ENCODE assay signal across 9 mouse cellular contexts in the genomic region with DNA sequence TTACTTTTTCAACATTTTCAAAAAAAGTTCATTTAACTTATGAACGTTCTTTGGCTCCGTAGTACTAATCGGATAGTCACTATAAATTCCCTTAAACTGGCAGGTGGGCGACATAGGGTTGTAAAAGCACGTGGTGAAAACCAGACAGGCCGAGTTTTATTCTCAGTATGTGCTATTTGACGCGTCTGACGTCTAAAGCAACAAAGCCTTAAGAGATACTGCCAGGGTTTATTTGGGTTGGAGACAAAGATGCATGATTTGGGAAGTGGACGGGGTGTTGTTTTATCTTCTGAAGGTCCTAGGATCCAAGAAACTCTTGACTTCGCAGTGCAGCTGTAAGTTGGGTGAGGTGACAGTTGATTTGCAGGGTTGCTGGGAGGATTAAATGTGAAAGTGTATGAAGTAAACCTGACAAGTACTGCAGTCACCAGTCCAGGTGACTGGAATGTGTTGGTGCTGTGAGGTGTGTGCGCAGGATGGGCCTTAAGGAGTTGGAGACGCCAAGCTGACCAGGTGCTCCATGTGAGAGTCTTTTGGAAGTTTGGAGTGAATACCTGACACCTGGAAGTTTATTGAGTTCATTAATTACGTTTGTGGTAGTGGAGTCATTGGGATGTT. TPM values are rescaled to one million over a fixed set of nuclear protein-coding genes. Genes with fewer than 3 reads are reported as not detected.
A peak's percentile ranks its signal among the peaks of the same experiment; 100 is the strongest.
DNase-seq lines count a peak whose midpoint lies in the region; ATAC-seq and TF ChIP-seq lines count a peak whose summit lies in the region.
"Had no signal": no experiment of that assay in that cellular context is flagged by ENCODE, and none has a peak within 500 bp of the region (broad histone marks: within the 10 kb centered on the region; RNA-seq: fewer than 3 reads in every experiment).

No protein-coding gene starts in this region.

- peak overlapping the region; percentile 91 for H3K9ac ChIP-seq in hindbrain, postnatal 0 days (replicated peaks; ENCODE audit: low read length)
- peak overlapping the region; percentile 88 for H3K9ac ChIP-seq in neural tube, embryonic 12.5 days

- H3K9me3 ChIP-seq in hindbrain, postnatal 0 days (ENCODE audit: low read length) = no peaks in the 10 kb centered on the region
- no peaks in the 10 kb centered on the region for H3K9me3 ChIP-seq in neural tube, embryonic 12.5 days

- intact Hi-C loops in left cerebral cortex, postnatal 4 days (cut with DNase I) = loop anchor here (5.0 kb wide), 1 partner anchor 286 kb away; no protein-coding TSS in a partner anchor

- ATAC-seq in hindbrain, postnatal 0 days = no peak
- no peak for ATAC-seq in neural tube, embryonic 12.5 days (ENCODE audit: low FRiP score, low read depth)
- no peak for ATAC-seq in granulocyte monocyte progenitor cell, adult 5-6 weeks (replicated peaks; ENCODE audit: poor library complexity, severe bottlenecking)

- DNase-seq in lung, adult 2 months = no peak
- DNase-seq in lung, postnatal 36 days = no peak
- no peak for DNase-seq in hindbrain, postnatal 0 days (ENCODE audit: low spot score)
- no peak for DNase-seq in left cerebral cortex, postnatal 4 days
- DNase-seq in urinary bladder, postnatal 10 days (ENCODE audit: low spot score) = no peak
- DNase-seq: cerebellum, adult 9-11 months had no signal

- TF ChIP-seq CTCF in lung, adult 2 months (IDR thresholded peaks at IDR 0.05; ENCODE audit: insufficient read depth, low read length) = no peak
- no peak for TF ChIP-seq CTCF in hindbrain, postnatal 0 days (IDR thresholded peaks at IDR 0.05; ENCODE audit: low read depth)

- TF ChIP-seq POLR2A in lung, adult 2 months (IDR thresholded peaks at IDR 0.05; ENCODE audit: borderline replicate concordance, extremely low read depth, low read depth, low read length) = no peak

- WGBS in lung, adult 2 months = 7% methylated on average over 14 of the region's 14 CpGs
- WGBS in hindbrain, postnatal 0 days = 13% methylated on average over 14 of the region's 14 CpGs
- WGBS in neural tube, embryonic 12.5 days = 12% methylated on average over 14 of the region's 14 CpGs

- H3K4me3 ChIP-seq in lung, adult 2 months (replicated peaks; ENCODE audit: extremely low read depth, low read depth, low read length) = peak overlapping the region; percentile 89
- peak overlapping the region; percentile 88 for H3K4me3 ChIP-seq in brown adipose tissue, adult 24 weeks (ENCODE audit: insufficient read depth, low read depth, low read length)
- peak overlapping the region; percentile 87 for H3K4me3 ChIP-seq in hindbrain, postnatal 0 days (ENCODE audit: low read length)
- peak overlapping the region; percentile 78 for H3K4me3 ChIP-seq in neural tube, embryonic 12.5 days

- H3K27me3 ChIP-seq in hindbrain, postnatal 0 days (ENCODE audit: insufficient read depth, low read length) = no peaks in the 10 kb centered on the region
- no peaks in the 10 kb centered on the region for H3K27me3 ChIP-seq in neural tube, embryonic 12.5 days (replicated peaks)

- H3K4me2 ChIP-seq in hindbrain, postnatal 0 days (ENCODE audit: low read depth, low read length) = peak overlapping the region; percentile 87
- H3K4me2 ChIP-seq in neural tube, embryonic 12.5 days (replicated peaks) = peak overlapping the region; percentile 94

- H3K27ac ChIP-seq in brown adipose tissue, adult 24 weeks (replicated peaks; ENCODE audit: low read depth, low read length) = no peak overlapping the region
- no peak overlapping the region for H3K27ac ChIP-seq in hindbrain, postnatal 0 days
- no peak overlapping the region for H3K27ac ChIP-seq in neural tube, embryonic 12.5 days

- H3K4me1 ChIP-seq in lung, adult 2 months (ENCODE audit: control insufficient read depth, insufficient read depth, low read length) = peaks cover 8% of the 10 kb centered on the region
- peaks cover 6% of the 10 kb centered on the region; the same call in 1 of the 2 replicates for H3K4me1 ChIP-seq in brown adipose tissue, adult 24 weeks (ENCODE audit: control insufficient read depth, insufficient read depth, insufficient read length, low read length)
- peaks cover 10% of the 10 kb centered on the region for H3K4me1 ChIP-seq in hindbrain, postnatal 0 days (ENCODE audit: insufficient read depth, low read length)
- H3K4me1 ChIP-seq in neural tube, embryonic 12.5 days = peaks cover 12% of the 10 kb centered on the region

- H3K36me3 ChIP-seq in hindbrain, postnatal 0 days (ENCODE audit: insufficient read depth, low read length) = peaks cover 23% of the 10 kb centered on the region
- H3K36me3 ChIP-seq in neural tube, embryonic 12.5 days = peaks cover 24% of the 10 kb centered on the region

RNA-seq across cellular contexts. Expression of gene Cct4, which starts 1.0 kb away (rescaled TPM):
- 123 and 181 TPM in 2 replicates for polyA plus RNA-seq in lung, adult 2 months (2012; rRNA removed)
- polyA plus RNA-seq in brown adipose tissue, adult 24 weeks (2012; ENCODE audit: insufficient read depth, insufficient read length, missing spikeins) = 98.0 and 116 TPM in 2 replicates
- 128 and 143 TPM in 2 replicates for total RNA-seq in hindbrain, postnatal 0 days (2014; rRNA removed)
- 219 and 220 TPM in 2 replicates for polyA plus RNA-seq in hindbrain, postnatal 0 days (2015; fragmentation: Nextera tagmentation; extraction: Ambion mirVana)
- polyA plus RNA-seq in neural tube, embryonic 12.5 days (2016; fragmentation: Nextera tagmentation; extraction: Ambion mirVana) = 346 and 347 TPM in 2 replicates
- 100 to 1,000 TPM; 194 to 197 TPM for total RNA-seq in left cerebral cortex, postnatal 4 days (2021)
- total RNA-seq in granulocyte monocyte progenitor cell, adult 5-6 weeks (2014; fragmentation: Nextera tagmentation) = 190 and 205 TPM in 2 replicates
- total RNA-seq in granulocyte monocyte progenitor cell, adult 5-6 weeks (2017) = 260 and 305 TPM in 2 replicates

RNA-seq across cellular contexts. Expression of gene Commd1, which starts 9.1 kb away (rescaled TPM):
- 4.7 and 10.0 TPM in 2 replicates for polyA plus RNA-seq in lung, adult 2 months (2012; rRNA removed)
- 196 and 213 TPM in 2 replicates for polyA plus RNA-seq in brown adipose tissue, adult 24 weeks (2012; ENCODE audit: insufficient read depth, insufficient read length, missing spikeins)
- total RNA-seq in hindbrain, postnatal 0 days (2014; rRNA removed) = 11.6 and 15.5 TPM in 2 replicates
- 242 and 247 TPM in 2 replicates for polyA plus RNA-seq in hindbrain, postnatal 0 days (2015; fragmentation: Nextera tagmentation; extraction: Ambion mirVana)
- polyA plus RNA-seq in neural tube, embryonic 12.5 days (2016; fragmentation: Nextera tagmentation; extraction: Ambion mirVana) = 302 and 325 TPM in 2 replicates
- total RNA-seq in left cerebral cortex, postnatal 4 days (2021) = 10 to 100 TPM; 60.6 to 68.7 TPM
- 95.6 and 97.6 TPM in 2 replicates for total RNA-seq in granulocyte monocyte progenitor cell, adult 5-6 weeks (2014; fragmentation: Nextera tagmentation)
- total RNA-seq in granulocyte monocyte progenitor cell, adult 5-6 weeks (2017) = 119 and 143 TPM in 2 replicates

RNA-seq across cellular contexts. Expression of gene Gm28048, which starts 9.4 kb away (rescaled TPM):
- polyA plus RNA-seq in lung, adult 2 months (2012; rRNA removed) = not detected in 2 replicates
- 5.4 and 5.8 TPM in 2 replicates for polyA plus RNA-seq in brown adipose tissue, adult 24 weeks (2012; ENCODE audit: insufficient read depth, insufficient read length, missing spikeins)
- not detected in 2 replicates for total RNA-seq in hindbrain, postnatal 0 days (2014; rRNA removed)
- 3.2 and 3.4 TPM in 2 replicates for polyA plus RNA-seq in hindbrain, postnatal 0 days (2015; fragmentation: Nextera tagmentation; extraction: Ambion mirVana)
- polyA plus RNA-seq in neural tube, embryonic 12.5 days (2016; fragmentation: Nextera tagmentation; extraction: Ambion mirVana) = 5.6 and 6.2 TPM in 2 replicates
- 1 to 10 TPM; 2.2 to 2.9 TPM for total RNA-seq in left cerebral cortex, postnatal 4 days (2021)
- total RNA-seq in granulocyte monocyte progenitor cell, adult 5-6 weeks (2014; fragmentation: Nextera tagmentation) = 70.6 and 93.5 TPM in 2 replicates
- 48.6 and 74.5 TPM in 2 replicates for total RNA-seq in granulocyte monocyte progenitor cell, adult 5-6 weeks (2017)

RNA-seq across cellular contexts. Expression of gene Fam161a, which starts 16.0 kb away (rescaled TPM):
- polyA plus RNA-seq in lung, adult 2 months (2012; rRNA removed) = 3.2 and 6.3 TPM in 2 replicates
- polyA plus RNA-seq in brown adipose tissue, adult 24 weeks (2012; ENCODE audit: insufficient read depth, insufficient read length, missing spikeins) = 5.5 and 5.9 TPM in 2 replicates
- 2.9 and 10.7 TPM in 2 replicates for total RNA-seq in hindbrain, postnatal 0 days (2014; rRNA removed)
- 4.9 and 6.8 TPM in 2 replicates for polyA plus RNA-seq in hindbrain, postnatal 0 days (2015; fragmentation: Nextera tagmentation; extraction: Ambion mirVana)
- polyA plus RNA-seq in neural tube, embryonic 12.5 days (2016; fragmentation: Nextera tagmentation; extraction: Ambion mirVana) = 3.3 and 4.8 TPM in 2 replicates
- total RNA-seq in left cerebral cortex, postnatal 4 days (2021) = 1 to 10 TPM; 3.9 to 4.3 TPM
- 2.4 and 3.6 TPM in 2 replicates for total RNA-seq in granulocyte monocyte progenitor cell, adult 5-6 weeks (2014; fragmentation: Nextera tagmentation)
- 1.3 and 1.7 TPM in 2 replicates for total RNA-seq in granulocyte monocyte progenitor cell, adult 5-6 weeks (2017)

RNA-seq across cellular contexts. Expression of gene Zrsr1, which starts 19.5 kb away (rescaled TPM):
- 10.2 and 11.5 TPM in 2 replicates for polyA plus RNA-seq in lung, adult 2 months (2012; rRNA removed)
- 29.4 and 32.5 TPM in 2 replicates for polyA plus RNA-seq in brown adipose tissue, adult 24 weeks (2012; ENCODE audit: insufficient read depth, insufficient read length, missing spikeins)
- 16.7 and 20.6 TPM in 2 replicates for total RNA-seq in hindbrain, postnatal 0 days (2014; rRNA removed)
- 8.4 and 9.1 TPM in 2 replicates for polyA plus RNA-seq in hindbrain, postnatal 0 days (2015; fragmentation: Nextera tagmentation; extraction: Ambion mirVana)
- polyA plus RNA-seq in neural tube, embryonic 12.5 days (2016; fragmentation: Nextera tagmentation; extraction: Ambion mirVana) = 4.6 and 6.3 TPM in 2 replicates
- 10 to 100 TPM; 28.8 to 33.1 TPM for total RNA-seq in left cerebral cortex, postnatal 4 days (2021)
- total RNA-seq in granulocyte monocyte progenitor cell, adult 5-6 weeks (2014; fragmentation: Nextera tagmentation) = 3.2 and 4.1 TPM in 2 replicates
- total RNA-seq in granulocyte monocyte progenitor cell, adult 5-6 weeks (2017) = 4.5 and 9.3 TPM in 2 replicates

Comparison
In these comparisons a context has a peak if more than half of its experiments do, and no peak if none do; other contexts are left out.
1. RNA of gene Commd1, which starts 9.1 kb away (polyA plus RNA-seq): 302 to 325 TPM in neural tube, embryonic 12.5 days, 242 to 247 TPM in hindbrain, postnatal 0 days and 196 to 213 TPM in brown adipose tissue, adult 24 weeks; 4.7 to 10.0 TPM in lung, adult 2 months; every median in the first group is over 10 times any median in the second.
2. Peak in every context shown above with its lines, with median percentiles within 50 percentile points of each other: H3K4me3 ChIP-seq.